Mouse (Mus musculus) brain, embryonic 14.5 days (tissue): ENCODE measurements around the gene Stim1.

ENCODE experiments used
- CTCF ChIP-seq: fragments of 200-500 bp; IDR thresholded peaks from 2 replicates; pipeline ENCODE4 v1.5.1; 2012; ENCODE audit warnings: inconsistent platforms, mild to moderate bottlenecking, moderate library complexity, borderline replicate concordance; ENCODE audit not compliant: insufficient read depth, insufficient read length; ENCODE audit errors: extremely low read depth
- POLR2A ChIP-seq: fragments of 200-500 bp; IDR thresholded peaks from 2 replicates; pipeline ENCODE4 v1.6.1; 2012; ENCODE audit warnings: mild to moderate bottlenecking, inconsistent platforms, borderline replicate concordance; ENCODE audit not compliant: poor library complexity, insufficient read depth, insufficient read length, severe bottlenecking; ENCODE audit errors: extremely low read depth

DNA sequence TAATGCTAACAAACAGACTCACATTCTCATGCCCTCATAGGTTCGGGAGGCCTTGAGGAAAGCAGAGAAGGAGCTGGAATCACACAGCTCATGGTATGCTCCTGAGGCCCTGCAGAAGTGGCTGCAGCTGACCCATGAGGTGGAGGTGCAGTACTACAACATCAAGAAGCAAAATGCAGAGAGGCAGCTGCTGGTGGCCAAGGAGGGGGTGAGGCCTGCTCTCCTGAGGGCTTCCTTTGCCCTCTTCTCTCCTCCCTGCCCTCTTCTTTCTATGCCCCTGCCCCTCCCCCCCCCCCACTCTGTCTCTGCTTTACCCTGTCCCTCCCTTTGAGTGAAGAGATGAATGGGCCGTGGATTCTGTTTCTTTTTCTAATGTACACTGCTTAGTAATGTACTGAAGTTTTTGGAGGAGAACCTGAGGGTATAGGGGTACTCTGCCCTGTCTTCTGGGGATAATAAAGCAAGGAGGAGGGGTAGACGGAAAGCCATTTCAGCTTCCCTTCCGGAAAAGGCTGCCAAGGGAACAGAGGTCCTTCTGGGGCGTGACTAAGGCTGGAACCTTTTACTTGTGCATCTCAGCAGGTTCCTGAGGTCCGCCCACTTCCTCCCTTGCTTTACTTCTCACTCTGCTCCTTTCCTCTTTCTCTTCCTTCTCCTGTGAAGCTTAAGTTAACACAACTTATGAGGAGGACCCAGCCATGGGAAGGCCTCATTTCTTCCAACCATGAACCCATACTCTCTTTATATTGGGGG lies 158.5 kb downstream of the Stim1 start:
- TF ChIP-seq CTCF: no peak
- TF ChIP-seq POLR2A: no peak
